Mouse (Mus musculus): ENCODE measurements around the gene Dnm3. TPM values are rescaled to one million over a fixed set of nuclear protein-coding genes. Genes with fewer than 3 reads are reported as not detected.

Dnm3 gene
- total RNA-seq, 2 experiments from 2014 or later: 3.4 to 5.9 TPM

- no peak for DNase-seq (ENCODE audit: low spot score)
Observed at GRCm38 (mm10) chr1:162124396-162124795, 353.4 kb downstream of the Dnm3 start.

DNA sequence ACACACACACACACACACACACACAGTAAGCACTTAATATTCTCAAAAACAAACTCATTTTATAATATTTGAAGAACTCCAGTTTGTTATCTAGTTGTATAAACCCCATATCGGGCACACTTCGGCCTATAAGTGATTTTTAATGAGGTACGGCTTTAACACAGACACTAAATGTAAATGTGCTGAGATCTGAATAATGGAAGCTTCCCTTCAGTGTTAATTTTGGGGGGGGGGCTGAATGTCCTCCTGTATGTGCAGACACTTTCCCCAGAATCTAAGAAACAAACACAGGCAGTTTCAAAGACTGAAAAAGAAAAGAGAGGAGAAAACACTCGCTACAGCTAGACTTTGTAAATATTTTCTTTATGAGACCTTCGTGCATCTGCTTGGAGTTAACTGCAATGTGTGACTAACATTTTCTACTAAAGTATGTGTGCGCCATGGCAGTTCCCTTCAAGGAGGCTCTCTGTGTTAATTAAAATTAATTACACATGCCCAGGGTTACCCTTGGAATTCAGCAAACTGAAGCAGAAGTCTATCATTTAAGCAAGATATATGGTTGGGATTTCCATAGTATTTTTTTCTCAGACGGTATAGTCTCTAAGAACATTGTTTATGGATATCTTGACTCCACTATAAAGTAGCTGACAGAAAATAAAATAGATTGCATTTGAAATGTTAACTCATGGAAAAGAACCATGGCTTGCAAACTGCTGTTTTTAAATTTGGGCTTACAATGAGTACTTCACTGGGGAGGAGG, 356.2 kb downstream of the Dnm3 start:
- no peak for DNase-seq (ENCODE audit: low spot score)

DNA sequence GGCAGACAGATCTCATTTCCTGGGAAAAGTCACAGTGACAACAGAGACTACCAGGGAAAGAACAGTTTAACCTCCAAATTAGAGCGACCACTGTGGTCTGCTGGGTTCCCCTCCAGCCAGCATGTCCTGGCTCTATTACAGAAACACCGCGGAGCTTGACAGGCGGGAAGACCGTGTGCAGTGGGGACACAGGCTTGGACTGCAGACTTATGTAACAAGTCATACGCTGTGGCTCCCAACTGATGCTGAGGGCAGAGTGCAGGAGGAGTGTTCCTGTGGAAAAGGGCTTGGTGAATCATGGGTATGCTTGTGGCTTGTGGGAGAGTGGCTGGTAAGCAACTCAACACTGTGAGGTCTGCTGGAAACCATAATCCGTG, 368.4 kb downstream of the Dnm3 start:
- DNase-seq (ENCODE audit: low spot score): no peak

DNA sequence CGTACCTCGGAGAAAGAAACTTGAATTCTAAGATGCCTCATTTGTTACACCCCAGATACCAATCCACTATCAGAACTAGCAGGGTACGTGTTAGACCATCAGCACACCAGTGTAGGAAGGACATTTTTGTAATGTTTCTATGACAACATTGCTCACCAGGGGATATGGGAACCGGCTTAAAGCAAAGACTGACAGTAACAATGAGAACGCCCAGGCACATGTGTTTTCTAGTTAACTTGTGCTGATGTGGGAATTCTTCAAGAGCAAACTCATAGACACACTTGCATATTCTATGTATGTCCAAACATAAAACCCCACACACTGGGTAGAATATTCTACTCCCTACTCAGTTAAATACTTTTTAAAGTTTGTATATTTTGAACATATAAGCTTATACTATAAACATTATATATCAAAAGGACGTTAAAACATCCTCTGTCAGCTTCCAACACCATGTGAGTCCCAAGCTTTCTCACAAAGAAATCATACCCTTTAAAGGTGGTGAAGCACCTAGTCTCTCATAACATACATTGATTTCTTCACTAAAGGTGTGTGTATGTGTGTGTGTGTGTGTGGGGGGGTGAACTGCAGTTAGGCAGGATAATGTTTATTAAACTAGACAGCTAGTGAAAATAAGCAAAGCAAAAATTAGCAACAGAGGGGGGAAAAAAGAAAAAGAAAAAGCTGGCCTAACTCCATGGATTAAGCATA, 369.0 kb downstream of the Dnm3 start:
- DNase-seq (ENCODE audit: low spot score): no peak

GRCm38 (mm10) chr1:162108181-162108671, 369.6 kb downstream of the Dnm3 start:
- DNase-seq (ENCODE audit: low spot score): no peak

GRCm38 (mm10) chr1:162107011-162107606, 370.7 kb downstream of the Dnm3 start:
- no peak for DNase-seq (ENCODE audit: low spot score)

- no peak for DNase-seq (ENCODE audit: low spot score)
Observed at GRCm38 (mm10) chr1:162100961-162101830, 376.6 kb downstream of the Dnm3 start.

- peak; percentile 52 for DNase-seq (ENCODE audit: low spot score)
Observed at GRCm38 (mm10) chr1:162100033-162100820, 377.6 kb downstream of the Dnm3 start.

GRCm38 (mm10) chr1:162099203-162099602, 378.6 kb downstream of the Dnm3 start:
- no peak for DNase-seq (ENCODE audit: low spot score)

DNA sequence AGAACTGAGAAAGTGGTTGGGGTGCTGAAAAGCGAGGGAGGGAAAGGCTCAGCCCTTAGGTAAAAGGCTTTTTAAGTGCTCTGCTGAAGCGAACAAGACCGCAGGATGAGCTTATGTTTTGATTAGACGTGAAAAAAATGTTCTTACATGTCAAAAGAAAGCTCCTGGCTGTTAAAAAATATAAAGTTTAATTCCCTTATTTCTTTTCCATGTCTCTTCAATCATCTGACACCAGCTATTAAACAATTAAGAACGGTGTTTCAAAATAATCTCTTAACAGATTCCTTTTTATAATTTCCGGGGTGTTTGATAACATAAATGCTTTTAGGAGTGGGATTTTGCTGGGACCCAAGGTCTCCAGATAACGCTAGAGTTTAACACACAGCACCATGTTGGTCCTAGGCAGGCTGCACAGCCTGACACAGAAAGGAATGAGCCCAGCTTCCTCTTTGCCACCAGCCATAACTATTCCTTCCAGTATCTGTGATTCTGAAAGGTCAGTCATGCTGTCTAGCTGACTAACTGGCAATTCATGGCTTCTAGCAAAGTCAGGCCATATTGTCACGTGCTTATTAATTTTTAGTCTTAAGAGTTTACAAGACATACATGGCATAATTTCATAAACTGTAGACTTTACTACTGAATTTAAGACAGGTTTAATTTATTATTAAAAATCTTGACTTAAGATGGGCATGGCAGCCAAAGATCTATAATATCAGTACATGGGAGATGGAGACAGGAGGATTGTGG, 383.1 kb downstream of the Dnm3 start:
- no peak for DNase-seq (ENCODE audit: low spot score)

DNA sequence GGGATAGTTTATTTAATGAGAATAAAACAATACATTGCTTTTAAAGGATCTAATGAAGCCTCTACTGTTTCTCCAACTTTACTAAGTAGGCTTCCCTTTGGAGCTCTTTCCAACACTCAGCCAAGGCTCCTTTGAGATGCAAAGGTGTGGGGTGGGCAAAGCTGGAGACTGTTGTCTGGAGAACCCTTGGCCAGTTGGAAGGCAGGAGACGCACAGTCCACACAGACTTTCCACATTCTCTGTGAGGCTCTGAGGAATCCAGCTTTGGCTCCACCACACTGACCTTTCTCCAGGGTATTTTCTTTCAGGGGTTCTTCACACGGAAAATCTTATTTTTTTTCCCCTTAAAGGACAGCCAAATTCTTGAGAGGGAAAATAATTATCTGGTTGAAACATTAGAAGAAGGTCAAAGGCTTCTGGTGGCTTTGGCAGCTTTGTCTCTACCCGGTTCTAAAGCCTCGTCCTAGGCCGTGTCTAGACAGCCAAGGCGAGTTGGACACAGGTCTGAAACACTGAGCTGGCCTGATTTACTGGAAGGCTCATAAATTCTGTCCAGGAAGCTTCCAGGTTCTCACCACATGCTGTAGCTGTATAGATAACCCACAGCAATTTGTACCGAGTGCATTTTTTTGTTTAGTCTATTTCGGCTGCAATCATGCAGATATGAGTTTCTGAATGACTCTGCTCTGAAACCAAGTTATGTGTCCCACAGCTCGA, 383.9 kb downstream of the Dnm3 start:
- DNase-seq (ENCODE audit: low spot score): peak; percentile 46

DNA sequence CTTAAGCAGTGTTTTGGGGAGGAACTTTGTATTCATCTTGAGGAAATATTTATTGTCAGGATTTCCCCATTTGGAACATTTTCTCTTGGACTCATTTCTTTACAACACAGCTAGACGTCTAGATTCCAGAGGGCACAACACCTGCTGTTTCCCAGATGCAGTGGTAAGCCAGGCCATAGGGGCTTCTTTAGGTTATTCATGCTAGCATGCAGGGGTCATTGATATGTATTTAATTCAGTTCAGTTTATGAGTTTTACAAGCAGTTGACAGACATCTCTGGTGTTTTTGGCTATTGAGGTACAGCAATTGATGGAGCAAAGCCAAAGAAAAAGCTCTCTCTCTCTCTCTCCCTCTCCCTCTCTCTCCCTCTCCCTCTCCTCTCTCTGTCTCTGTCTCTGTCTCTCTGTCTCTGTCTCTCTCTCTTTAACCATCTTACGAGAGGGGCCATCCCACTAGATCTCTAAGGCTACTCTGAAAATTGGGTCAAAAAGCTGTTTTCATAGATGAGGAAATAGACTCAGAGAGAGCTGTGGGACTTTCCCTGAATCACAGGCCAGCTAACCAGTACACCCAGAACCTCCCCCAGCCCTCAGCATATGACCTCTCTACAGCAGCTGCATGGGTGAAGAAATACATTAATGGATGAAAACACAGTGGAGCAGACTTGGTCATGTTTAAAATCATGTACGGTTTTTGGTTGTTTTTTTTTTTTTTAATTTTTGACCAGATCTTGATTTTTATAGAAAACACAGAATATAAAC, 384.8 kb downstream of the Dnm3 start:
- DNase-seq (ENCODE audit: low spot score): peak; percentile 48

DNA sequence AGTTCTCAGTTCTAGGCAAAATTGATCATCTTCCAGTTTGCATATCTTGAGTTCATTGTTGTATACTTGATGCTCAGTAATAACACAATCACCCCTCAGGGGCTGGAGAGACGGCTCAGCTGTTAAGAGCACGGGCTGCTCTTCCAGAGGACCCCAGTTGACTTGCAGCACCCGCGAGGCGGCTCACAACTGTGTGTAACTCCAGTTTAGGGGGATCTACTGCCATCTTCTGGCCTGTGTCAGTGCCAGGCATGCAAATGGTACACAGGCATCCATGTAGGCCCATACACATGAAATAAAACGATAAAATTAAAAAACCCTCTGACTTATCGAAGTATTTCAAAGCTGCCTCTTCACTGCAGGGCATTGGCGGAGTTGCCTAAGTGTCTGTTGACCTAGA, 385.4 kb downstream of the Dnm3 start:
- DNase-seq (ENCODE audit: low spot score): no peak

GRCm38 (mm10) chr1:162083886-162084478, 393.9 kb downstream of the Dnm3 start:
- no peak for DNase-seq (ENCODE audit: low spot score)

- no peak for DNase-seq (ENCODE audit: low spot score)
Observed at GRCm38 (mm10) chr1:162083354-162083753, 394.5 kb downstream of the Dnm3 start.

- DNase-seq (ENCODE audit: low spot score): no peak
Observed at GRCm38 (mm10) chr1:162082711-162083110, 395.1 kb downstream of the Dnm3 start.

DNA sequence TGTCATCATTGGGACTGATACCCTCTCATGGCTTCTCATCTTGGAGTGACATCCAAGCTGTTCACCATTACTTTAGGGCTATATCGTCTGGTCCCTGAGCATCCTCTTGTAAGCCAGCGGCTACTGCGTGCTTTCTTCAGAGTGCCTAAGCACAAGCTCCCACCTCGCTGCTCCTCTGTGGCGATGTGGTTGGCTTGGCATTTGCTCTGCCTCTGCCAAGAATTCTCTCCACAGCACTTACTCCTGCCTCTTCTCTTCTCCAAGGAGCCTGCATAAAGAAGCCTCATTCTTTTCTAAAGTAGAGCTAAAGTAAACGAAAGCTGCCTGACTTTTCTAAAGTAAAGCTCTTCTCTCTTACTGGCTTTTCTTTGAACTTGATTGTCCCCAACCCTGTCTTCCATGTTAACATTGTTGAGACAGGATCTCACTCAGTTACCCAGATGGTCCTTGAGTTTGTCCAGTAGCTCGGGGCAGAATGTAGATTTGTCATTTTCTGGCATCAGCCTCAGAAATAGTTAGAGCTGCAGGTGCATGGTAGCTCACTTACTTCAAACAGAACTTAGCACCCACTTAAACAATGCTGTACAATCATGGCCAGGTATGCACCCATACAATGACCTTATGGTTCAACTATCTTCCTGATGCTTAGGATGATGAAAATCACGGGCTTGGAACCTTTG, 396.0 kb downstream of the Dnm3 start:
- no peak for DNase-seq (ENCODE audit: low spot score)

GRCm38 (mm10) chr1:162079989-162080388, 397.8 kb downstream of the Dnm3 start:
- no peak for DNase-seq (ENCODE audit: low spot score)
